Mouse (Mus musculus) retina, embryonic 14.5 days (tissue): Measurements from ENCODE around the gene Mical1.

Experiments used
- DNase-seq: peaks from one replicate; pipeline ENCODE4 v3.0.0-alpha.2; 2015; ENCODE audit warnings: low spot score

The Mical1 gene

DNA sequence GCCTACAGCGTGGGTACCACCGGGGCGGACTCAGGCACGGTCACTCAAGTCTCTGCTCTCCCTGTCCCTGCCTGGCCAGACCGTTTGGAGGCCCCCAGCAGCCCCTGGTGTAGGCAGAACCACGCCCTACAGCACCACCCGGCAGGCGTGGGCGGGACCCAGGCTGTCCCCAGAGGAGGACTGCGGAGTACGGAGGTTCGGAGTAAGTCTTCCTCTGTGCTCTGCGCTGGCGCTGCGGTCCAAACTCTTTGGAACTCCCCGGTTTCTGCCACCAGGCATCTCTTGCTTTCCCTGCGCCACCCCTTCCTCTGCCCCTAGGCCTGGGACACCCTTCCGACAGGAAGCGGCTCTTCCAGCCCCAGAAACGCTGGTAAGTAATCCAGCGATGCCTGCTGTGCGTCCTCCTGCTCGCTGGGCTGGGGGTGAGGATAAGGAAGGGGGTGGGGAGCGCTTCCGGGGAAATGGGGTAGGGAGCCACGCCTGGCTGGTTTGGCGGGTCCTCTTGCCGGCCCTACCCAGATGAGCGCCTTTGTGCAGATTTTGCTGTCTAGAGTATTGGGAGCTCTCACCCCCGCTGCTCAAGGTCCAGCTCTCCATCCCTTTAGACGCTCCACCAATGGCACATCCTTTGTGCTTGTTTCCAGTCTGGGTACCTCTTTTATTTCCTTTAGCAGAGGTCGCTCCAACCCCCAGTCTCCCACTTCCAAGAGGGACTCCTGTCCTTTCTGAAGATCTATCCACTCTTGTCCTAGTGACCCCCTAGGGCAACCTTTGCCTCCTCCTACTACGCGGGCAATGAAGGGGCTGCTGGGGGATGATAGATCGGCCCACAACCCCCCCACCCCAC lies at the start of gene Mical1:
Gene Mical1, plus strand, starts transcription at position 144 of the 847 bp plus-strand sequence.
- peak; percentile 73 for DNase-seq

DNA sequence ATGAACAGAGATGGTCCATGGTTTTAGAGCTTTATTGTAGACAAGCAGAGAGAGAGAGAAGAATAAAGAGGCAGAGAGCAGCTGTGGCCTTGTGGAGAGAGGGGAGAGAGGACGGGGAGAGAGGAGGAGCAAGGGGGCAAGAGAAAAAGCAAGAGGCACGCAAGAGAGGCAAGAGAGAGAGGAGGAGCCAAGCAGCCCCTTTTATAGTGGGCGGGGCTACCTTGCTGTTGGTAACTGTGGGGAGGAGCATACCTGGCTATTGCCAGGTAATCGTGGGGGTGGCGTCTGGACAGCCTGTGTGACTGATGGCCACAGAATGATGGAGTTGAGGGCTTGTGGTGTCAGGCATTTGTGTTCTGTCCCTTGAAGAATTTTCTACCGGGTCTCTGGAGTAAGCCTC lies 49.7 kb upstream of the Mical1 start:
- no peak for DNase-seq

DNA sequence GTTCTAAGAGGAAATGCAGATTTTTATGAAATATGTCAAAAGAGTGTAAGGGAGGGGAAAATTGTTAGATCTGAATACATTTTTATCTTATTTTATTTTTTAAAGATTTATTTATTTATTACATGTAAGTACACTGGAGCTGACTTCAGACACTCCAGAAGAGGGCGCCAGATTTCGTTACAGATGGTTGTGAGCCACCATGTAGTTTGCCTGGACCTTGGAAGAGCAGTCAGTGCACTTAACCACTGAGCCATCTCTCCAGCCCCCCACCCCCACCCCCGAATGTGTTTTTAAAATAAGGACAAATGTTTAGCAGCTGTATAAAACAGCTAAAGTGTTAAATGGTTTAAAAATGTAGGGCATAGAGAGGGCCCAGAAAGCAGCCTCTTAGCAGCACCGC lies 41.5 kb upstream of the Mical1 start:
- DNase-seq: peak; percentile 69

DNA sequence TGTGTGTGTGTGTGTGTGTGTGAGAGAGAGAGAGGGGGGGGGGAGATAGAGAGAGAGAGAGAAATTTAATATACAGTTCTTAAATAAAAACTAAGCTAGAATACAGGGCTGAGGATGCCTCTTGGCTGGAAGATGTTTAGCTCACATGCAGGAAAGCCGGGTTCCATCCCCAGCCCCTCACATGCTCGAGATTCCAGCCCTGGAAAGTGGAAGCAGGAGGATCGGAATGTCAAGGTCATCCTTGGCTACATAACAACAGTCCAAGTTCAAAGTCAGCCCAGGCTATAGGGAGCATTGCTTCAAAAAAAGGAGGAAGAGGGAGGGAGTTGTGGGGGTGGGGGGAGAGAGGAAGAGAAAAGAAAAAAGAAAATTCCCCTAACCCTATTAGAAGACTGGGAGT lies 41.0 kb upstream of the Mical1 start:
- no peak for DNase-seq

DNA sequence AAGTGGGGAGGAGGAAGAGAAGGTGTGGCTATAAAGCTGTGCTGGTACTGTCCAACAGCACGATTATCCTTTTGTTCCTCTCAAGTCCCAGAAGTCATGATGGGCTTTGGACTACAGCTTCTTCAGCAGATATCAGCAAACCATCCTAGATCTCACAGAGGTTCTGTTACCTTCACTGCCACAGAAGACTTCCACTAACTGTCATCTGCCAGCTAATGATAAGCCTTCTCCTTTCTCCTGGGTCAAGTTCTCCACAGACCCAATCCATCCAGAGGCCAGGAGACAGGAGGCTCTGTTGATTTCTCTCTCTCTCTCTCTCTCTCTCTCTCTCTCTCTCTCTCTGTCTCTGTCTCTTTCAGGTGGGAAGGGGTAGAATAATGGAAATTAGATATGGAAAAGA lies 27.9 kb upstream of the Mical1 start:
- no peak for DNase-seq

DNA sequence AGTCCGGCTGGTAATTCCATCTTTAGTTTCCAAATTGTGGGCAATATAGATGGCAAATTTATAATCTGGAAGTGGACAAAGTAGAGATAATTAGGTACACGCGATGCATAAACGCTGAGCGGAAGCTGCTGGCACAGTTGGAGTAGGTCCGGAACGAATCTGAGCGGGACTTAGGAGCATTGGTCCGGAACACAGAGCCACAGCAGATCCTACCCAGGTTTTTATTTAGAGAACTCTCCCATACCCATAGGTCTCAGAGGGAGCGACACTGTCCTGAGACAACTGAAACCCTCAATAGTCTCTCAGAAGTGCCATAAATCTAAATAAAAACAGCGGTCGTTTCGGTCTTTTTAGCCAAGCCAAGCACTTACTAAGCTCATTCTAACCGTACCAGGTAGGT lies 26.4 kb upstream of the Mical1 start:
- no peak for DNase-seq

DNA sequence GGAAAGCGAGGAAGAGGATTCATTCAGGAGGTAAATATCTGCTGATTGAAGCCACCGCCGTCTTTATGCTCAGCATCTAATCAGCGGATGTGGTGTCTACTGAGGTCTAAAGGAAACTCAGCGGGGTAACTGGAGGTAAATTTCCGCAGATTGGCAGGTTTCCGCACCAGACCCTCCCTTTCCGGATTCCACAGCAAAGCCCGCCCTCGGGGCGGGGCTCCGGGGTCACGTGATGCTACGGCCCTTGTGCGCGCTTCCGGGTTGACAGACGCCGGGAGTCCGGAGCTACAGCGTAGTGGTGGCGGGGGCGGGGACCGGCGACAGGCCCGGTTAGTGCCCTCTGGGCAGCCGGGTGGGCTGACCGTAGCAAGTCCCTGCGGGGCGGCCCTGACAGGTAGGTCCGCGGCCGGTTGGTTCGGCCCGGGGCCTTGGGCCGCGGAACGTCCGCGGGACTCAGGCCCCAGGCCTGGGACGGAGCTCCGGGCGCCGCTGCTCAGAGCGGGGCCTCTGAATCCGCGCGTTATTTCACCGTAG lies 25.9 kb upstream of the Mical1 start, which contains the start of gene Zbtb24:
Gene Zbtb24, plus strand, starts transcription at position 247 of the 534 bp plus-strand sequence.
- DNase-seq: peak; percentile 98

DNA sequence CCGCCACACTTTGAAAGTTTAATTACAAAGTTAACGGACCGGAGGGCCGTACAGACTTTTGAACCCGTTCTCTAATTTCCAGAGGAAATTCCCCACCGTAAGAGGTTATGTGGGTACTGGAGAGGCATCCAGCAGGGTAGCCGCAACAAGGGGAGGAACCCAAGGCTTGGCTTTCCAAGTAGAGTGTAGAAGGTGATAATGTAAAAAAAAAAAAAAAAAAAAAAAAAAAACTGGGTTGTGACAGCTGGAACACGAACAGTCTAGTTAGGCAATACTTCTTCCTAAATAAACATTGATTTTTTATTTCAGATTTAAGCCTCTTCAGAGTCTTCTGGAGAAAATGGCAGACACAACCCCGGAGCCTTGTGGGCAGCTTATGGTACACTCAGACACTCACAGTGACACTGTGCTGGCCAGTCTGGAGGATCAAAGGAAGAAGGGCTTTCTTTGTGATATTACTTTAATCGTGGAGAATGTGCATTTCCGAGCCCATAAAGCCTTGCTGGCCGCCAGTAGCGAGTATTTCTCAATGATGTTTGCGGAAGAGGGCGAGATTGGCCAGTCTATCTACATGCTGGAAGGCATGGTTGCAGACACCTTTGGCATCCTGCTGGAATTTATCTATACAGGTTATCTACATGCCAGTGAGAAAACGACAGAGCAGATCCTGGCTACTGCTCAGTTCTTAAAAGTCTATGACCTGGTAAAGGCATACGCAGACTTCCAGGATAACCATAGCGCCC lies 25.2 kb upstream of the Mical1 start:
- no peak for DNase-seq

DNA sequence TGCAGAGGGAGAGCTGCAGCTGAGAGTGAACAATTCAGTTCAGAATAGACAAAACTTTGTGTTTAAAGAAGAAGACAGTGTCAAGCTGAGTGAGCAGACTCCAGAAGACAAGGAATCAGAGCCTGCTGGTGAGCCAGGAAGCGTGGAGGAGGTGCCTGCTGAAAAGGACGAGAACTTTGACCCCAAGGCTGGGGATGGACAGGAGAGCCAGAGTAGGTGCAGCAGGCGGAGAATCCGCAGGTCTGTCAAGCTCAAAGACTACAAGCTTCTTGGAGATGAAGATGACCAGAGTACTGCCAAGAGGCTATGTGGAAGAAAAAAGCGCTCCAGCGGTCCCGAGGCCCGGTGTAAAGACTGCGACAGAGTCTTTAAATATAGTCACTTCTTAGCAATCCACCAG lies 24.5 kb upstream of the Mical1 start:
- DNase-seq: no peak

DNA sequence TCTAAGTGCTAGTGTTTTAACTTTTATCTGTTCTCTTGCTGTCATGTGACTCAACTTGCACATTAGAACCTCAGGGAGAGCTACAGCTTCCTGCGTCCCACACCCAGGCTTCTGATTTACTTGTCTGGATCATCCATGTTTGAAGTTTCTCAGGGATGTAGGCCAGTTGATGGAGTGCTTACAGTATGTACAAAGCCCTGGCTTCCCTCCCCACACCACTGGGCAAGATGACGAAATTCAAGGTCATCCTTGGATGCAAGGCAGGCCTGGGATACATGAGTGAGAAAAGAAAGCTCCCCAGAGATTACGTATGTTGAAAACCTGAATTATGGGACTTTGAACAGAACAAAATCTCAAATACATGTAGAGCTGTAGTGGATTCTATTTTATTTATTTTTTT lies 23.3 kb upstream of the Mical1 start:
- DNase-seq: no peak

DNA sequence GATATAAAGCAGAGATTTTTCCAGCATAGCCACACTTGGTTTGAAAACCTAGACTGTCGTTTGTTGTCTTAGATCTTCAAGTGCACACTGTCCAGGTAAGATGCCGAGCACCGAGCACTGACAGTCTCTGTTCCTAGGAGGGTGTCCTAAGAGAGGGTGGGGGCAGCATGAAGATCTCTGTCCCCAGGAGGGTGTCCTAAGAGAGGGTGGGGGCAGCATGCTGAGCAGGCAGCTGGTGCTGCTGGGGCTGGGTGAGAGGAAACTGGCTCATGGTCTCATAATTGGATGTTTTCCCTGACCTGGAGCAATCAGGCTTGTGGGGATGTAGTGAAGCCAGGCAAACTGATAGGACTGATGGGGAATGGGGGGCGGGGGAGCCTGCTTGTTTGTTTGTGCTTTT lies 16.1 kb upstream of the Mical1 start:
- no peak for DNase-seq

DNA sequence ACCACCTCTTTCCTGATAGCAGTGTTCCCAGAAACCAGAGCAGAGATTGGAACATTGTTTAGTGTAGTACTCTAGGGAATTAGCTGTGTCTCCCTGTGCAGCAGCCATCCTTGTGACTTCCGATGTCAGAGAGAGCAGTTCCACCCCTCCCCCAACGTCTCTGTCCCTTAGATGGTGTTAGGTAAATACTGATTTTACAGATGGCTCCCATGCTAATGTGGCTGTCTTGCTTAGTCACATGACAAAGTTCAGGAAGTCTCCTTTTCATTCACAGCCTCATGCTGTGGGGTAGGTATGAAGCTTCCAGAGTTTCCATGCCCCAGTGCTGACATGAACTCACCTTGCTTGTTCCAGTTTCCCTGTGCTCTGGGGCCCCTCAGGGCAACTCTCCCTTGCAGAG lies 15.6 kb upstream of the Mical1 start:
- no peak for DNase-seq

DNA sequence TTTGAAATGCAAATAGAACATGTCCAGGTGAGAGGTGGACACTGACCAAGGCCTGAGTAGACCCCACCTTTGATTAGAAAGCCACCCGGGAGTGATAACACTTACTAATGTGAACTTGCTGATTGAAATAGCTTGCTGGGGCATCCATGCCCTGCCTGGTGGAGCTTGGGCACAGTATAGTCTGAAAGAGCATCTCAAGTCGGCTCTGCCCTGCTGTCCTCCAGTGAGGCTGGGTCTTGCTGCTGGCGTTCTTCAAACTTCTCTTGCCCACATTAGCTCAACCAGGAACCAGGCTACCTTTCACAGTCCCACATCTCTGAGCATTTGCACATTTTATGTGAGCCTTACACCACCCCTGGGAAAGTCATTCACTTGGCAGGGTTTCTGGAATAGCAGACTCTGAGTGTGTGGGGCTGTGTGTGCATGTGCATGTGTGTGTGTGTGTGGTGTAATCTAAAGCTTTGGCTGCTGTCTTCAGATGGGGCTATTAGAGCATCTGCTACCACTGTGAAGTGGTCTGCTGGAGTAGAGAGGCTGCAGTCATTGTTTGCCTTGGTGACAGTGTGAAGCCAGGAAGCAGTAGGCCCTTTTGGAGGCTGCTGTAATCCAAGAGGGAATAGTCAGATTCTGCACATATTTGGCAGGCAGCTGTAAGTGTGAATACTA lies 14.9 kb upstream of the Mical1 start:
- no peak for DNase-seq

DNA sequence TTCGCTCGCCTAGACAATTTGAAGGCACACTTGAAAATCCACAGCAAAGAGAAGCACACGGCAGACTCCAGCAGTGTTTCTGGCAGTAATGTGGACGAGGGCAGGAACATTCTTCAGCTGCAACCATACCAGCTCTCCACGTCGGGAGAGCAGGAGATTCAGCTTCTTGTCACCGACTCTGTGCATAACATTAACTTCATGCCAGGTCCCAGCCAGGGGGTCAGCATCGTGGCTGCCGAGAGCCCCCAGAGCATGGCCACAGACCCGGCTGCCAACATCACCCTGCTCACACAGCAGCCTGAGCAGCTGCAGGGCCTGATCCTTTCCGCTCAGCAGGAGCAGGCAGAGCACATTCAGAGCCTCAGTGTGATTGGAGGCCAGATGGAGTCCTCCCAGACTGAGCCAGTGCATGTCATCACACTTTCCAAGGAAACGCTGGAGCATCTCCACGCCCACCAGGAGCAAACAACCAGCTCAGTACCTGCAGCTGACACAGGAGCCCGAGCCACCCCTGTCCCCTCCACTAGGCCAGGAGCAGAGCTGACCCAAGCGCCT lies 11.6 kb upstream of the Mical1 start:
- DNase-seq: no peak

DNA sequence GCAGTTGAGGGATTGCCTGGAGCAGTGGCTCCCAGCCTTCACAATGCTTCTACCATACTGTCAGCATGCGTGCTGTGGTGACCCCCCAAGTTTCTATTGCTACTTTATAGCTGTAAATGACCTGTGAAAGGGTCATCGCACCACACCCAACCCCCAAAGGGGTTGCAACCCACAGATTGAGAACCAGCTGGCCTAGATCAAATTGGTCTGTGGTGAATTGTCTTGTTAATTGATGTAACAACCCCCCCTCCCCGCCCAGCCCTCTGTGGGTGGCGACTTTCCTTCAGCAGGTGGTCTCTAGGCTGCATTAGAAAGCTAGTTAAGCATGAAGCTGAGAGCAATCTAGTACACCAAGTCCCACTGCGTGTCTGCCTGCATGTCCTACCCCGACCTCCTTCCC lies 8.8 kb upstream of the Mical1 start:
- DNase-seq: no peak

DNA sequence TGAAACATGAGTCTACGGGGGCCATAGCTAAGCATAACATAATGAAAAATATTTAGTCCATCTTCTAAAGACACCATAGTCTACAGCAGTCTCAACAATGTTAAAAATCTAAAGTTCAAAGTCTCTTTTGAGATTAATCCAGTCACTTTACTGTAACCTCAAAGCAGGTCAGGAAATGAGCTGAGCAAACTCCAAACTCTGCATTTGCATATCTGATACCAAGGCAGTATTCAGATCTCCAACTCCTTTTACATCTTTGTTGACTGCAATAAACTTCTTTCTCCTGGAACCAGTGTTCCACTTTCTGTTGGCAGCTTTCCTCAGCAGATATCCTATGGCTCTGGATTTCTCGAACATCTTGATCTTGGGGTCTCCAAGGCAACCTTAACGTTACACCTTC lies 5.4 kb upstream of the Mical1 start:
- DNase-seq: no peak

DNA sequence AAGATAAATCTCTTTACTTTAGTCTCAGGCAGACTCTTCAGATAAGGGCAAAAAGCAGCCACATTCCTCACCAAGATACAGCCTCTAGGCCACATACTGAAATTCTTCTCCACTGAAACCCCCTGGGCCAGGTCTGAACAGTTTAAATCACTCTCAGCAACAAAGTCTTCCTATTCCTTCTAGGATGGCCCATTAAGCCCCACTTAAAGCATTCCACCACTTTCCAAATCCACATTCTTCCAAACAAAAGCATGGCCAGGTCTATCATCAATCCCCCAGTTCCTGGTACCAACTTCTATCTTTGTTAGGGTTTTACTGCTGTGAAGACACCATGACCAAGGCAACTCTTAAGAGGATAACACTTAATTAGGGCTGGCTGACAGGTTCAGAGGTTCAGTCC lies 3.6 kb upstream of the Mical1 start:
- no peak for DNase-seq

DNA sequence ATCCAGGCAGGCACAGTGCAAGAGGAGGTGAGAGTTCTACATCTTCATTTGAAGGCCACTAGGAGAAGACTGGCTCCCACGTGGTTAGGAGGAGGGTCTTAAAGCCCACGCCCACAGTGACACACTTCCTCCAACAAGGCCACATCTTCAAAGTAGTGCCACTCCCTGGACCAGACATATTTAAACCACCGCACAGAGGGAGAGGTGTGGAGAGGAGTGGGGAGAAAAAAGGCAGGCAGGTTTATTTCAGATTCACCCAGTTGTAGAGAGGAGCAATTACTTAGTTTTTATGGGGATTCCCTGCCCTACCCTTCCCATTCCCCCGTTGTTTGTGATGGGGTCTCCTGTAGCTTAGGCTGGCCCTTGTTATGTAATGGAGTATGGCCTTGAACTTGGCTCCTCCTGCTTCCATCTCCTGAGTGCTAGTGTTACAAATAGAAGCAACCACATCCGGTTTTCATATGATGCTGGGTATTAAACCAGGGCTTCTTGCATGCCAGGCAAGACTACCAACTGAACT lies 3.1 kb upstream of the Mical1 start:
- DNase-seq: no peak

DNA sequence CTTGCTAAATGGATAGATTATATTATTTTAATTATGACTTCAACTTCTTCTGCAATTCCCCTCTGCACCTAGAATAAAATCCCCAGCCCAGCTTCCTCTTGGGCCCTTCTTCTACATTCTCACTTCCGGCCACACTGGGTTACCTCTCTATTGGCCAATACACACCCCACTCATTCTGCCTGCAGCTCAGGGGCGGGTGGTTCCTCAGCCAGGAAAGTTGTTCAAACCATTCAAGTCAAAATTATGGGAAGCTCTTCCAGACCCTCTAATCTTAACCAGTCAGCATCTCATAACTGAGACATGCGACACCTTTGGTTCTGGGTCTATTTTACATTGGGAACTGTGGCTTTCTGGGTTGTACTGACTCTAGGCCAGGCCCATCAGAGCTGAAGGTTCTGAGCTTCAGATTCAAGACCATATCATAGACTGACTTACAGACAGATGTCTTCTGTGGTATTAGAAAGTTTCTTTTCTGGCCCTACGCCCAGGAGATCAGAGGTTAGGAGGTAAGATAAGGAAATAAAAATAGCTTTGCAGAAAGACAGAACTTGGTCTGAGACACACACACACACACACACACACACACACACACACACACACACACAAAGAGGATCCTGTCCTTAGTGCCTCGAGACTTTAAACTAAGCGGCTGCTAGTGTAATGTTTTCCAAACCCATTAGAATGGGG lies 2.2 kb upstream of the Mical1 start:
- no peak for DNase-seq

DNA sequence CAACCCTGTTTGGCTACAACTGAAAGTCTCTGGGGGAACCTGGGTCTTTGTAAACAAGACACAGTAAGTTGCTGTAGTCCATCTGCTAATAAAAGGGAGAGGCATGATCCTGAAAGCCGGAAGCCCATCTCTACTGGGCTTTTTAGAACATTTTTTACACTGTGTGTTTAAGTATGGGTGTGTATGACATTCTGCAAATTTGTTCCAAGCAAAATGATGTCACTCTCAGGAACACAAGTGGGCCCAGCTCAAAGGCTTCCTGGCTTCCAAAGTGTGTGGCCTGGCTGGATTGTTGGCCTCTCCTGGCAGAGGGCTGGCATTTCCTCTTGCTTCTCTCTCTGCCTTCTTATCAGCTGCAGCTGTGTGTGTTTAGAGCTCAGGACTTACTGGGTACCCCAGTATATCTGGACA lies 1.1 kb upstream of the Mical1 start:
- no peak for DNase-seq

DNA sequence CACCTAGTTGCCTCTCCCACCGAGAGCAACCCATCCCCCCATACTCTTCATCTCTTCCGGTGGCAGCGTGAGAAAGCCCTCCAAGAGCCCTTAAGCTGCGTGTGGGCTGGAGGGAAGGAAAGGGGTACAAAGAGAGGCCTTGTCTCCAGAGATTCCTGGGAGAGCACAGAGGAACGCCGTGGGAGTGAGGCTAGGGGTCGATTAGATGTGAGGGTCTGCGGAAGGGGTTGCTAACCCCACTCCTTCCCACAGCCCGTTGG lies 834 bp downstream of the Mical1 start:
- DNase-seq: peak; percentile 75
